Mouse (Mus musculus): ENCODE measurements at regions not wholly inside any gene's neighbourhood (a gene's known extent, or its start where the extent isn't known, plus 50 kb on each side); places are given as distances from the start of the nearest gene placed in this dataset.
A peak's percentile ranks its signal among the peaks of the same experiment; 100 is the strongest.

GRCm38 (mm10) chr9:63850316-63850693 is 92.5 kb upstream of the Smad3 start:
- DNase-seq (ENCODE audit: low read depth, low spot score): no peak

GRCm38 (mm10) chr9:63849564-63850315 is 91.9 kb upstream of the Smad3 start:
- DNase-seq (ENCODE audit: low read depth, low spot score): no peak

- peak; percentile 60 for DNase-seq (ENCODE audit: low read depth, low spot score)
These were observed 86.2 kb upstream of the Smad3 start for GRCm38 (mm10) chr9:63843883-63844485.

- DNase-seq (ENCODE audit: low read depth, low spot score): no peak
These were observed 85.6 kb upstream of the Smad3 start for GRCm38 (mm10) chr9:63843431-63843830.

DNA sequence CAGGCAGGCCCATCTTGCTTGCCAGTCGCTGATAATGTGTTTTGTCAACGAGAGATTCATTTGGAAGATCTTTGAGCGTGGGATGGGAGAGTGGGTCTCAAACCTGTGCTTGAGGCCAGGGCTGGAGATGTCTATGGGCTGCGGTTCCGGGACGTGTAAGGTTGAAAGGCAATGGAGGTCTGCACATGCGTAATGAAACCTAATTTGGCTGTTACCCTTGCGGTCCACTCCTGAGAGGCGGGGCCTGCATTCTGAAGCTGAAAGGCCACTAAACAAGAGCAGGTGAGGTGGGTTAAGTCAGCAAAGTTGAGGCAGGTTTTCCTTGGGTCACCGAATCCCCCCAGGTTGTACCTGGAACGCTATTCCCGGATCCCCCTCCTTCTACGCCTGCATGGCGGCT is 83.3 kb upstream of the Smad3 start:
- DNase-seq (ENCODE audit: low read depth, low spot score): no peak

DNA sequence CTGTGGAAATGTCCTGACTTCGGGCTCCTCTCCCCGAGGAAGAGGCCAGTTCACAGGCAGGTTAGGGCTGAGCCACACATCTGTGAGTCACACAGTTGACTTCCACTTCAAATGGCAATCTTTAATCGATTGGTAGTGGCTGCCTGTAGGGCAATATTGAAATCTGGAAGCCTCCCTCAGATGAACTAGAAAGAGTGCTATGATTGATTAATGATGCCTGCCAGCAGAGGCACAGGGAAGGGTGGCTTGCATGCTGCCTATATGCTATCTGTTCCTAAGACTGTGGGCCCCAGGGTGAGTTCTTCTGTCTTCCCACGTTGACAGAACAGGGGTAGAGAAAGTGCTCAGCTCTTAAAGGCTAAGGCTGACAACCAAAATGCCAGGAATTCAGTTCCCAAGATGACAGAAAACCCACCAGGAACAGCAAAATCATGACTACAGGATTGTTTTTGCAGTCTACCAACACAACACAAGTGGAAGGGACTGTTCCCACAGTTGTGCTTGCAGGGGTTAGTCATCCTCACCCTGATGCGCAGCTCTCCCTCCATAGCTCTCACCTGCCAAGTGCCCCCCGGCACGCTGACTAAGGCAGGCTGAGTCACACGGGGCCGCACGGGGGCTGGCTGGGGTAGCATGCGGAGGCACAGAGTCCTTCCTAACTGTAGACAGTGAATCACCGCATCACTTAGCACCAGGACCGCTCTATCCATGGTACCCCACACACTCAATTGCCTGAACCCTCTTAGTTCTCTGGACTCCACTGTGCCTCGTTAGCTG is 81.4 kb upstream of the Smad3 start:
- no peak for DNase-seq (ENCODE audit: low read depth, low spot score)

DNA sequence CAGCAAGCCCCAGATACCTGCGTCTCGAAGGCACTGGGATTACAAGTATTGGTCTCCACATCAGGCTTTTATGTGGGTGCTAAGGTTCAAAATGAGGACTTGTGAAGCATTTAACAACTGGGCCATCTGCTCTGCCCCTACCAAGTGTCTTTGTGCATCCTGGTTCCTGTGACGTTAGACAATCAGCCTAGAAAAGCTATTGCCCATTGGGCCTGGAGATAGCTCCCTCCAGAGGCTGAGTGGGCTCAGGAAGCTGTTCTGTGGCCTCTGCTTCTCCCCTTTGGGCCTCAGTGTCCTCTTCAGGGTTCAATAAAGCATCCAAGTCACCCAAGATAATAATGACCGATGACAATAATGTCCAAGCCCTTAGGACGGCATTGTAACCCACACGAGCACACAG is 79.8 kb upstream of the Smad3 start:
- no peak for DNase-seq (ENCODE audit: low read depth, low spot score)

DNA sequence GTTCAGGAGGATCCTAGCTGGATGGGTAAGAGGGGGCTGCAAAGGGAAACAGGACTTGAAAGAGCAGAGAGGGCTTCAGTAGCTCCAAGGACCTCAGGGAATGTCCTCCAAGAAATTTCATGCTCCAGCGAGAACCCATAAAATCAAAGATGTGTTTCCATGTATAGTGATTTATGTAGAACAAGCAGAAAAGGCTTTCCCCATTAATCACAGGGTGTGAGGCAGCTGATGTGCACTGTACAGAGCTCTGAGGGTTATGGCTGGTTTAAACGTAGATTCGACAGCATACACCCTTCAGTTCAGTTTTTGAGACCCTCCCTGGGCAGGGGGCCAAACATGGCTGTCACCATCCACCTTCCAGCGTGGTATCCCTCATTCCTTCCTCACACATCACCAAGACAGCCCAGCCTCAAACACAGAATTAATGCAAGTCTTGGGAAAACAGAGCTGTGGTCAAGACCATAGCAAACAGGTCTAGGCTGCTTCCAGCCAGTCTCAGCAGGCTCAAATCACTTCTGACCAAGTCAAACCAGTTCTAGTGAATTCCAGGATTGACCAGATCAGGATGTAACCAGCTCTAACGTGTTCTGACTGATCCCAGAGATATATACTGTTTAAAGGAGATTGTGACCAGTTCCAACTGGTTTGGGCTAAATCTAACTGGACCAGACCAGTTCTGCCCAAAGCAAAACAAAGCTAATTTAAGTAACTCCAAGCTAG is 78.9 kb upstream of the Smad3 start:
- no peak for DNase-seq (ENCODE audit: low read depth, low spot score)

GRCm38 (mm10) chr9:63836036-63836435 is 78.2 kb upstream of the Smad3 start:
- DNase-seq (ENCODE audit: low read depth, low spot score): no peak

DNA sequence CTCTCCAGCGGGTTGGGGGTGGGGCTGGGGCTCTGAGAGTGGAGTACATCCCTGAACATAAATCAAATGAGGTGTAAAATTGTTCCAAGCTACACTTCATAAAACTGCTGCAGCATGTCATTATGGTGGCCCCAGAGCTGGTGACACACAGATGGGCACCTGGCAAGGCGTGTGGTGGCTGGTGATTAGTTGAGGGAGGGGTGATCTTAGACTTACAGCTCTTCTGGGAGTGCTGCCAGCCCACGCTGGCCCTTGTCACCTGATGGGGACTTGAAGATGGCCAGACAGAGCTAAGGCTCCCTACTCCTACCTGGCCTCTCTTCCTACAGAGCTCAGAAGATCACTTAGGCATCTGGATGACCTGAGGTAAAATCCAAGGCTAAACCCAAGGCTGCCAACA is 76.6 kb upstream of the Smad3 start:
- DNase-seq (ENCODE audit: low read depth, low spot score): no peak

DNA sequence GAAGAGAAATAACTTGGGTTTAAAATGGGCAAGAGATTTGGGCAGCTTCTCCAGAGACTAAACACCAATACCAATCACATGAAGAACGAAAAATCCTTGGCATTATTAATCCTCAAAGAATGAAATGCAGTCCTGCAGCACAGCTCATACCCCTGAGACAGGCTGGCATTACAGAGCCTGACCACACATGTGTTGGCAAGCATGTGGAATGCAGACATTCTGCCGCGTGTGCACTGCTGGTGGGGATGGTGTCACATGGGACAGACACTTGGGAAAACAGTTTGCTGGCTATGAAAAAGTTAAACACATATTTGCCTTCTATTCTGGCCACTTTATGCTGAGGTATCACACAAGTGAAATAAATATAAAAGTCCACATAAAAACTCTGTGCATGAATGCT is 60.4 kb upstream of the Smad3 start:
- no peak for DNase-seq (ENCODE audit: low read depth, low spot score)

- no peak for DNase-seq (ENCODE audit: low read depth, low spot score)
These were observed 58.7 kb upstream of the Smad3 start for GRCm38 (mm10) chr9:63816540-63816939.

DNA sequence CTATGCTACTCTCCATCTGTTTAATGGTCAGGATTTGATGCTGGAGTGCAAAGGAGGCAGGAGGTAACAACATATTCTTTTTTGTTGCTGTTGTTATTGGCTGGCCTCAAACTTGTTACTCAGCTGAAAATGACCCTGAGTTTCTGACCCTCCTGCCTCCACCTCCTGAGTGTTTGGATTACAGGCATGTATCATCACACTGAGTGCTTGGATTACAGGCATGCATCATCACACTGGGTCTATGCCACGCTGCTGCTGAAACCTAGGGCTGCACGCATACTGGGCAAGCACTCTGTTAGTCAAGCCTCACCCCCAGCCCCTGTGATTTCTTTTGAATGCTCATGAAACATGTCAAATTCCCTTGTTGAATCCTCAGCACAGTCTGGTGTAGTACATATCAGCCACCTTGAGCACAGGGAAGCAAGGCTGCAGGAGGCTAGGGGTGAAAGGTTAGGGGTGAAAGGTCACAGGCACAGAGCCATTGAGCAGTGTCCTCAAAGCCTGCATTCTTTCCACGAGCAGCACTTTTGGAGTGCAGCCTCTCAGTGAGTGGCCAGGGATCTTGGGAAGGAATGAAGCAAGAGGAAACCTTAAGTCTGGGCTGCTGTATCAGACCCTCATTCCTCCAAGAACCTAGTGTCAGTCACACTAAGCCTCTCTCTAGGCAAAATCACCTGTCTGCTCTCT is 52.2 kb upstream of the Smad3 start:
- DNase-seq (ENCODE audit: low read depth, low spot score): no peak

All from retina, adult 2 months (tissue).